Mouse (Mus musculus) spleen, postnatal 36 days (tissue): ENCODE measurements around the gene Ttll5.

ENCODE experiments used
- DNase-seq, 2 experiments: peaks; one replicate each; pipeline ENCODE4 v3.0.0; 2022; ENCODE audit warnings: low spot score in 2 of 2, mixed read lengths in 1 of 2

Gene Ttll5

DNA sequence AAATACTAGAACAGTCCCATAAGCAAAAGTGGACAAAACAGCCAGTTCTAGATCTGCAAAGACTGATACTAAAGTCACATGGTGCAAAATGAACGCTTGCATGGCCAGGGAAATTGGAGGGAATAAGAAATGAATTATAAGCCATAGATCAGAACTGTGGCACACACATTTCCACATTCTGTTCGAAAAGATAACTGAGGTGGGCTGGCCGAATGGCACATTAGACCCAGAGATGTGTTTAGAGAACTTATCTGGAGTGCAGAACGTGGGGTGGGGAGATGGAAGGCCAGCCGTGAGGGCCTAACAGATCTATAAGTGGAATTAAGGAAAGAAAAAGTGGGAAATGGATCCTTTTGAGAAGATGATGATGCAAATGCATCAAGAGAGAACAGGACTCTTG is 227.0 kb downstream of the Ttll5 start:
- DNase-seq, result no peak

DNA sequence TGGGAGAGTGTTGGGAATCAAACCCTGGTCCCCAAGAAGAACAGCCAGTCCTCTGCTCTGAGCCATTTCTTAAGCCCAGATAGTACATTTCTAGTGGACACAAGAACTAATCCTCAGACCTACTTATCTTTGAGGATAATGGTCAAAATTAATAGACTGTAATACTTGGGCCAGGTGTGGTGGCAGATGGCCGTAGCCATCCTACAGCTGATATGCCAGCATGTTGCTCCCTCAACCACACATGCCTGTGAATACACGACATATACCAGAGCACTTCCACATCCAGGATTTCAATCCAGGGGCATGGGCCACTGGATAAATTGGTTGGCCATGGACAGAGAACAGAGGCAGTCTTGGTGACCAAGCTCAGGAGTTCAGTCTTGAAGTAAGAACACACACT is 230.8 kb downstream of the Ttll5 start:
- no peak for DNase-seq

DNA sequence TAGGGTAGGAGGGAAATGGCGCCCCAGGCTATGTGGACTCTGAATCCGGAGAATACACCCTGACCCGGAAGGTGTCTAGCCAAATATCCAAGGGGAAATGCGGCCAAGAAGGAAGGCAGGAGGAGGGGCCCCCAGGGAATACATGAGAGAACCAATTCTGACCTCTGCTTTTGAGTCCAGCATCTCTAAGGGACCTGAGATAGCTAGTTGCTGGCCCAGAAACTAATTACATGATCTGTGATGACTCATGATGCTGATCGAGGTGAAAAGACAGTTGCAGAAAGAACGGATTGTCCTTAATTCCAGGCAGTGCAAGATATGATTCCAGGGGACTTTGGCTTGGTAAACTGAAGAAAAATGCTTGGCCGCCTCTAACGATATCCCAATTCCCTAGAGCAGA is 232.5 kb downstream of the Ttll5 start:
- no peak for DNase-seq

DNA sequence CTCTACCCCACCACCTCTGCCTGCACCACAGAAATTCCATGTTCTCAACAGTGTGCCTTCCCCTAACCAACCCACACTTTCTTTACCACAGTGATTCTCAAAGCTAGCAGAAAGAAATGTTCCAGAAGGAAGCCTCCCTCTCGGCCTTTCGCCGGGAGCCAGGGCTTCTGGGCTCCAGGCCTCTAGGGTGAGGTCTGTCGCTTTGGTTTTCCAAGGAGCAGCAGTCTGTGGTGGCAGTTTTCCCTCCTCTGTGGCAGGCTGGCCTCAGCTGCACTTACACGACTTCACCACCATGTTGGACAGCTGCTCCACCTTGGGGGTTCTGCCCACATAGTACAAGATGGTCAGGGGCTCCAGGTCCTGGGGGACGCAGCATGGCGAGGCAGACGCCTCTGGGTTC is 233.1 kb downstream of the Ttll5 start:
- no peak for DNase-seq

DNA sequence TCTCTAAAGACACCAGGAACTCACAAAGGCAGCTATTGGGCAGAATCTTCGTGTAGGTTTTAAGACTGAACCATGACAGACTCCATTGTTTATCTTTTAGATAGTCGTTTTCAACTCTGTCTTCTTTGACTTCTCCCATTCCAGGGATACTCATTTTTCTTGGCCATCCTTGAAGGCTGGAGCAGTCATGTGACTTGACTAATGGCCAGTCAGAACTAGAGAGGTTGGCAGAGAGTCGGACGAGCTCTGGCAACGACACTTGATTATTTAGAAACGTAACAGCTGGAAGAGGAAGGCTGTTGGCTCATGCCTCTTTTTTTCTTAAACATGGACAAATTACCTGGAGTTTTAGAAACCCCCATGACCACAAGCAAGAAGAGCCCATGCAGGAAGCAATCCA is 234.9 kb downstream of the Ttll5 start:
- DNase-seq, result no peak

DNA sequence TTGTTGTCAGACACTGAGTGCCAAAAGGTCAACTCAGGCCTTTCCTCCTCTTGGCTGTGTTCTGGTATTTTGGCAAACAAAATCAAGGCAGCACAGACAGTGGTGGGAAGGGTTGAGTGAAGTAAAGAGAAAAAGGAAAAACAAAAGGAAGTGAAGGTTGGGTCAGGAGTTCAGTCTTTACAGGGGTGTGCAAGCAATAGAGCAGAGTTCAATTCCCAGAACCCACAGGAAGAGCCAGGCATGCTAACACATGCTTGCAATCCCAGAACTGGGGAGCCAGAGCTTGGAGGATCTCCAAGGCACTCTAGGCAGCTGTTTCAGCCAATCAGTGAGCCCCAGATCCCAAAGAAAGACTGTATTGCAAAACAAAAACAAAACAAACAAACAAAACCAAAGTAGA is 240.3 kb downstream of the Ttll5 start:
- DNase-seq, result no peak

DNA sequence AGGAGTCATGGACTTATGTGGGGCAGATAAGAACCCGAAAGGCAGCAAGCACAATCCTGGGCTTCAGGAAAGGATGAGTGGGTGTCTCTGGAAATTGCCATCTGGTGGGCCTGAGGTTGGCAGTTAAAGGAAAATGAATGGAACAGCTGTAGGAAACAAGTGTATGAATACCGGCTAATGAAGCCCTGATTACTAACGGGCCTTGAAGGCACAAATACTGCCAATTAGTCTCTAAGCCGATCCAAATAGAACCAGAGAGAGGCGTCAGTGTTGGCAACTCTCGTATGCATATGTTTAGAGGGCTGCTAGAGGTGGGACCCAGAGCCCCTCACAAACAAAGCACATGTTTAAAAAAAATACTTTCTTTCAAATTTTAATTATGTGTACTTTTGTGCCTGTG is 247.0 kb downstream of the Ttll5 start:
- no peak for DNase-seq

DNA sequence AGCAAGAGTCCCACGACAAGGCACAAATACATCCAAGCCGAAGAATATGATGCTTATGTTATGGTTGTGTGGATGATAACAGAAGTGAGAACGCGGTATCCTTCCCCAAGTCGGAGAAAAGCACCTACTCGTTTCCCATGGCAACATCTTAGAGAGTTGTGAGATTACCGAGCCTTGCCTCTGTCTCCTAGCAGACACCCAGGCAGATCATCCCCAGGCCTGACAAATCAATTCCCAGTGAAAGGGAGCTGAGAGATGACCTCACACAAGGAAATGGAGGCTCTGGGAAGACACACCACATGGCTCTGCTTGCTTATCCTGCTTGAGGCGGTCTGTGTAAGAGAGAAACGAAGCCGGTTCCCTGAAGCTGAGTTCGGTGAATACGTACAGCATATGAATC is 250.2 kb downstream of the Ttll5 start:
- no peak for DNase-seq

DNA sequence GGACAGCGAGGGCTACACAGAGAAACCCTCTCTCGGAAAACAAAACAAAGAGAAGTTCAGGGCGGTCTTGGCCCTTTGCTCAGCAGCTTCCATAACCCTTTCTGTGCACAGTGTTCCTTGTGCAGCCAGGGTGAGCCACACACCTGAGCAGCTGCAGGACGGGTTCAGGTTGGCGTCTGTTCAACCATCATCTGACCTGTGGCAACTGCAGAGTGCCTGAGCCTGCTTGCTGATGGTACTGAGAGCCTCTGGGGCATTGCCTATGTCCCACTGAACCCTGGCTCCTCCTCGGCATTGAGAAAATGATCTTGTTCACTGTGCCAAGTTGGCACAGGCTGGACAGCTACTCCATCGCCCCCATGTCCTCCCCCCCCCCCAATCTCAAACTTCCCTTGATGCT is 250.9 kb downstream of the Ttll5 start:
- DNase-seq, result no peak

DNA sequence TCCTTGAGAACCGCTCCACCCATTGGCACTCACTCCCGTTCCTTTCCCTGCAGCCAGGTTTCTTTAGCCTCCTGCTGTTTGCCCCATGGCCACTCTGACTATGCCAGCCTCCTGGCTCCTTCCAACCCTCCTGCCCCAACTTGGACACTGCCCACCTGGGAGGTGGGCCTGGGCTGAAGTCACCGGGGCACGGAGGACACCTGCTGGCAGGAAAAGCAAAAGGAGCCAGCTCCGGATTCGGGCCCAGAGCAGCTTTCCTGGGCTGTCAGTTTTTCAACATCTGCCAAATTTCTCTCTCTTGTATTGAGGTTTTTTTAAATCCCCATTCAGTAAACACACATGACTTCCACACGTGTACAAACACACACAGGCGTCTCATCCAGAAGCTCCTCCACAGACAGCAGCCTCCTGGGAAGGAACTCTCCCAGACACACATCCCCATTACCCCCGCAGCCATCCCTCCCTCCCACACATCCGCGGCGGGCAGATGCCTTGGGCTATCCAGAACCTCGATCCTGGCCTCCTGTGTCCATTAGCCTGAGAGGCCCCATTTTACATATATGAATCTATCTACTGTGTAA is 252.0 kb downstream of the Ttll5 start:
- no peak for DNase-seq

DNA sequence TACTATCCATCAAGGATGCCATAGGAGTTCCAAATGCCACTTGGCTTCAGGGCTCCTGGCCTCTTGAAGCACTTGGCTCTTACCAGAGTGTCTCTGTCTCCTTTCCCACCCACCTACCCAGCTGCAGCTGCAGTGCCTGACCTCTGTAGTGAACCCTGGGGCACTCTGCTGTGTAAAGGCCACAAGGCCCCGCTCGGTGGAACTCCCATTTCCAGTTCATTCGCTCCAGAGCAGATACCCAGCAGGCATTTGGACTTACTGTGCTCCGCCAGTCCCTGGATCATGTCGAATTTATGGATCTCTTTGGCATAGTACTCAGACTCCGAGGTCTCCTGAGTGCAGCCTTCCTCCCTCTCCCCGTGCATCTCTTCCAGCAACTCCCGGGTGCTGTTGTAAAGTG is 252.9 kb downstream of the Ttll5 start:
- DNase-seq, result no peak

DNA sequence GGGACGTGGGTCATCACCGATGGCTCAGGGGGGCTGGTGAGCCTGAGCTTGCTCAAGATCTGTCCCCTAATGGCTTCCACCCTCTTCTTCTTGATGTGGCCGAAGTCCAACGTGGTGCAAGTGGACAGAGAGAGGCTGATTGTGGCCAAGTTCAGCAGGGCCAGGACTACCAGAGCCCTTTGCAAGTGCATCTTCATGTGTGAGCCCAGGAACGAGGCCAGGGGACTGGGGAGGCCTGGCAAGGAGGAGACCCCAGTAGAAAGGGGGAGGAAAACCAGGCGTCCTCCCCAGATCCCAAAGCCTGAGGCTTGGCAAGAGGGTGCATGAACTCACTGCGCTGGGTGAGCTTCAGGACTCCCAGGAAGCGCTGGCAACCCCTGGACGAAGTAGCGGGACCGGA is 253.3 kb downstream of the Ttll5 start:
- DNase-seq, result no peak

DNA sequence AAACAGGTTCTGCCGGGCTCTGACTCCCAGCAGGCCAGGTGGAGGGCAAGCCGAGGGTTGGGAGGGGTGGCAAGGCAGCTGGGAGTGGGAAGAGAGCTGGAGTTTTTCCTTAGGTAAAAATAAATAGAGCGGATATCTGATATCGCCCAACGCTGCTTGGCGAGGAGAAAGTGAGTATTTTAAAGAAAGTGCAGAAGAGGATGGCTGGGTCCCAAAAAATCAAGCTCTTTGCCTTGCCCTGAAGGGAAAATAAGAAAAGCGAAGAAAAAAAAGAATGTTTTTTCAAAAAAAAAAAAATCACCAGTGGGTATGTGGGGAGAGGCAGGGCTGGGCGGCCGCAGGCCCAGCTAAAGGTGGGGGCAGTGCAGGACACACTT is 253.7 kb downstream of the Ttll5 start:
- DNase-seq, result no peak

DNA sequence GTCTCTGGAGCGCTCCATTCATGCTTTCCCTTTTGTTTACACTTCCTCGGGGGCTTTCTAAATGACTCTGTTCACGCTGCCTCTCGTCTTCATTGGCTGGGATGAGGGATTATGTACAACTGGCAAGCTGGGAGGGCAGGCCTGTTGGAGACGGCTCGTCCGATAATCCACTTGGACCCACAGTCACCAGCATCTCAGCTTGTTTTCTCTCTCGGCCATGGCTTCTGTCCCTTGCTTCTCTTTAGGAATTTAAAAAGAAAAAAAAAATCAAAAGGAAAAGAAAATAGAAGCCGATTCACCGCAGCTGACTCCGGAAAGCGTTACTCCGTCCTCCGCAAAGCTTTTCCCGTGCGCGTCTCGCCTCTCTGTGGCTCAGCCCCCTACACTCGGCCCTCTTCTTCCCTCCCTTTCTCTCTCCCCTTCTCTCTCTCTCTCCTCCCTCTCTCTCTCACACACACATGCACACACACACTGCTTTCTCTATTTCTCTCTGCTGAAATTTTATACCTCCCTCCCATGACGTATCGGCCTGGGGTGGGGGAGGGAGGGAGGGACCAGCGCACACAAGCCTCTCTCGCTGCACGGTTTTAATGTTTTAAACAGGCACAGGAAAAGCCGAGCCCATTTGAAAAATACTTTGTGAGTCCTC is 254.2 kb downstream of the Ttll5 start, which contains the start of gene Tgfb3:
TSS of gene Tgfb3 (minus strand) at position 489 of the 649 bp plus-strand sequence.
- peak; percentile 19 for DNase-seq

DNA sequence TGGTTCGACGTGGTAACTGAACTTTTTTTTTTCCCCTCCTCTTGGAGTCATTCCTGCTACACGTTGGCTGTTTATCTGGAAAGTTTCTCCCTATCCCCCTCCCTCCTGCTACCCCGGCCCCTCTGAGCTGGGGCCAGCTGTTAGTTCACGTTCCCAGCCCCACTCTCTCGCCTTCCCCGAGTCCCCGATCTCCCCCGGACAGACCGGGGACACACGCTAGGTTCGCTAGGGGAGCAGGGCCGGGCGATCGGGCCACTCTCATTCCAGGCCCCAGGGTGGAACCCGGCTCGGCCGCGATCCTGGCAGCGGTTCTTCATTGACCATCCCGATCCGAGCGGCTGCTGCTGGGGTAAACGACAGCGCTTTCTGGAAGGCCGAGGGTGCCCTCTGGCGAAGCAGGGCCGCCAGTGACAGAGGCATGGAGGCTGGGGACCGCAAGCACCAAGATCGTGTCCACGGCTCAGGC is 254.8 kb downstream of the Ttll5 start:
- peak; percentile 76 to 80 for DNase-seq

DNA sequence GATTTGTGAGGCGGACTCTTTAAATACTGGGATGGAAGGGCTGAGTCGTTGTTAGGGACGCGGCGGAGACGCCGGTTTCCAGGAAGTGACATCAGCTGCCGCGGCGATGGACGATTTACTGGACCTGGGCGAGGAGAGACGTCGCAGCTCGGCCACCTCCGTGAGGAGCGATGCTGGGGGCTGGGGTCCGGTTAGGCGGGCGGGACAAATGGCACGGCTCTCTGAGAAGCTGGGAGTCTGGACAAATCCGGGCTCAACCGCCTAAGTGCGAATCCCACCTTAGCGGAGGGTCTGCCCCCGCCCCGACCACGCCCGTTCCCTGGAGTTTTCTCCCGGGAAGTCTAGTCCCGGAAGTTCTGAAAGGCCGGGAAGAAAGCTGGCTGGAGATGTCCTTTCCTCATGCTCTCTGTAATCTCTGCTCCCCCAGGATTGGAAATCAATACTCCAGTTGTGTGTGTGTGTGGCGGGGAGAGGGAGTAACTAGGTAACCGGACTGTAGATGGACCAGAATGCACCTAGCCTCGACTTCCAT is 258.1 kb downstream of the Ttll5 start, which contains the start of gene Ift43:
TSS of gene Ift43 (plus strand) at position 61 of the 532 bp plus-strand sequence.
- peak; percentile 19 to 24 for DNase-seq

DNA sequence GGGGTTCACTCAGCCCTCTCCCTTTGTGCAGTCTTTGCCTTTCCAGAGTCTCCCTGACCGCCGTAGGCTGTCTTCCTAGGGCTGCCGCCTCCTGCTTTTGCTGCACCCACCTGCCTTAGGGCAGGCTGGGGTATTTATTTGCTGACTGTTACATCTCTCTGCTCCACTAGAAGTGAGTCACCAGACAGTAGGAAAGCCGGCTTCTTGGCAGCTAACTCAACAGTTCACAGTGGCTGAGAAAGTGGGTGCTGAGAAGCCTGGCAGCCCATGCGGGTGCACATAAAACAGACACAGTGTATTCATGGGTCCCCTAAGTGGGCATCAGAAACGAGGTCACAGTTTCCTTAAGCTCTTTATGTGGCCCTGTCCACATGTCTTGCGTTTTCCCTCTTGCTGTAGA is 261.4 kb downstream of the Ttll5 start:
- DNase-seq, result no peak

DNA sequence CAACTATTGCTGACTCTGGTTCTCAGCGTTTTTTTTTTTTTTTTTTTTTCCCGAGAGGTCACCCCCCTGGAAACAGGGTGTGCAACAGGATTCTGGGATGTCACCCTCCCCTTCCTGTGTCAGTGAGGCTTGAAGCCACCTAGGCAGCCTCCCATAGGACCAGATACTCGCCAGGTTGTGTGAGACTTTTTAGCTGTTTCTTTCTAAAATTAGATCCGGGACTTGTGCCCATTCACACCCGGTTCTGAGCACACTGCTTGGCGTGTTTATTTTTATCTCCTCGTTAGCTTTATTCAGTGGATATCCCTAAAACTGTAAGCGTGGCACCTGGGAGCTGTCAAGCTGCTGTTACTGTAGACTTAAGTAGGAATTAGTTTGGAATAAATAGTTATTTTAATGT is 262.1 kb downstream of the Ttll5 start:
- no peak for DNase-seq

DNA sequence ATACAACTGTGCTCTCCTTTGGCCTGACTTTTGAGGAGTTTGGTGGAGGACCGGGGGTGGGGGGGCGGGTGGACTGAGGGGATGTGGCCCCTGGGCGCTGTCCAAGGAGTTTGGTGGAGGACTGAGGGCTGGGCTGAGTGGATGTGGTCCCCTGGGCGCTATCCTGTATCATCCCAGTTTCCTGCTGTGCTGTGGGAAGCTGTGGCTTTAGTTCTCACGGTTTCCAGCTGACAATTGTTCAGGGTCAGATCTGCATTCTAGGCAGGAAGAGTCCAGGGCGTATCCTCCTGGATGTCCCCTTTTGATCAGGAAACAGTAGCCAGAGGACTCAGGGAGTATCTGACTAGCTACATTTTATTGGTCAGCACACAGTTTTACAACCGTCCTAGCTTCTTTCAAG is 263.6 kb downstream of the Ttll5 start:
- no peak for DNase-seq

DNA sequence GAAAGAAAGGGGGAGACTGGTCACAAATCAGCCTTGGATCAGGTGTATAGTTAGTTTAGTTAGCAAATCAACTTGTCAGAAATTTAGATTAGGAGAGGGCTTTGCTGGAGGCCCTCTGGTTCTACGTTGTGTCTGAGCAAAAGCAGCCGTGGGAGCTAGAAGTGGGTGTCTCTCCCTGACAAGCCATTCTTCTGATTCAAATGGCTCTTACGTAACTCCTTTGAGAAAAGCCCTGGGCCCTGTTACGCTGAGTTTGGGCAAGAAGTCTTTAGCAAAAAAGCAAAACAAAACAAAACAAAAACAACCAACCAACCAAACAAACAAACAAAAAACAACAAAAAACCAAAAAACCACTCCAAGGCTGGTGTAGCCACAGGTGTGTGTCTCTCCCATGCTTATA is 266.3 kb downstream of the Ttll5 start:
- DNase-seq, result no peak

DNA sequence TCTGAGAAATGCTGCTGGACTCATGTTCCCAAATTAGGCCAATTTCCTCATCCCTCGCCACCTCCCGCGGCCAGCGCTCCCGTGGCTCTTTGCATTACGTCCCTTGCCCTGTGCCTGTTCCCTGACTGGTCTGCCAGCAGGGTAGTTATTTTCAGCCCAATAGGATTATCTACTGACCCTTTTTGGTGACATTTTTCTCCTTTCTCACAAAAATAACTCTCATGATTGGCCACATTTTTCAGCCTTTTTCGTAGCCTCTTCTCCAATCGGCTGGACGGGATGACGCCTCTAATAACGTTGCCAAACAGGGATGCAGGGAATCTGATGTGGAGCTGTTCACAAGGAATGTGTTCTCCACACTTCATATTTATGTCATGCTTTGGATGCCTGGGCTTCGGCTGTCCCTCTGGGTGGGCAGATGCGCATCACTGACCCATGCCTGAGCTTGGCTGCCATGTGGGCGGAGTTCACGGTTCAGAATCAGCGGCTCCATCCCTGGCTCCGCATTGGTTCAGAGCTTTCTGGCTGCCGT is 267.2 kb downstream of the Ttll5 start:
- no peak for DNase-seq

DNA sequence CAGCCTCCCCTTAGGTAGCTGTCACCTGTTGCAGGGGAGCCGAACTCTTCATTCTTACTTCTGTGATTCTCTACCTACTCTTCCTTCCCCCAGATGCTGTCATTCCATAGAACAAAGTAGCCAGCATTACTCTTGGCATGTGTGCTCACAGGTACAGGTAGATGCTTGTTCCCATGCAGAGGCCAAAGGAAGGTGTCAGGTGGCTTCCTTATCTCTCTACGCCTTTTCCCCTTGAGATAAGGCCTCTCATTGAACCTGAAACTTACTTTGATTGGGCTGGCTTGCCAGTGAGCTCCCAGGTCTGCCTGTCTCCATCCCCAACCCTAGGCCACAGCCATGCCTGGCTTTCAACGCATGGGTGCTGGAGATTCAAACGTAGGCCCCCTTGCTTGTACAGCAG is 269.6 kb downstream of the Ttll5 start:
- no peak for DNase-seq

DNA sequence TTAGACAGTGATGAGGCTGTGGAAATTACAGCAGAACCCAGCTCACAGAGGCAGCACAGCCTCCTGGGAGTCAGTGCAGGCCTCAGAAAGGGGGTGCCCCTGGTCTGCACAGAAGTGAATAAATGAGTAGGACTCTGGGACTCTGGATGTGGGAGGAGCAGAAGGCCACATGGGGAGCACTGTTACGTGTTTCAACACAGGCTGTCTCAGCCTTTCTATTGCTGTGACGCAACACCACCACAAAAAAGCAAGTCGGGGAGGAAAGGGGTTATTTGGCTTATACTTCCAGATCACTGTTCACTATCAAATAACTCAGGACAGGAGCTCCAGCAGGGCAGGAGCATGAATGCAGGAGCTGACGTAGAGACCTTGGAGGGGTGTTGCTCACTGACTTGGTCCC is 271.3 kb downstream of the Ttll5 start:
- DNase-seq, result no peak
